Mouse (Mus musculus): ENCODE measurements at regions not wholly inside any gene's neighbourhood (a gene's known extent, or its start where the extent isn't known, plus 50 kb on each side); places are given as distances from the start of the nearest gene placed in this dataset.

DNA sequence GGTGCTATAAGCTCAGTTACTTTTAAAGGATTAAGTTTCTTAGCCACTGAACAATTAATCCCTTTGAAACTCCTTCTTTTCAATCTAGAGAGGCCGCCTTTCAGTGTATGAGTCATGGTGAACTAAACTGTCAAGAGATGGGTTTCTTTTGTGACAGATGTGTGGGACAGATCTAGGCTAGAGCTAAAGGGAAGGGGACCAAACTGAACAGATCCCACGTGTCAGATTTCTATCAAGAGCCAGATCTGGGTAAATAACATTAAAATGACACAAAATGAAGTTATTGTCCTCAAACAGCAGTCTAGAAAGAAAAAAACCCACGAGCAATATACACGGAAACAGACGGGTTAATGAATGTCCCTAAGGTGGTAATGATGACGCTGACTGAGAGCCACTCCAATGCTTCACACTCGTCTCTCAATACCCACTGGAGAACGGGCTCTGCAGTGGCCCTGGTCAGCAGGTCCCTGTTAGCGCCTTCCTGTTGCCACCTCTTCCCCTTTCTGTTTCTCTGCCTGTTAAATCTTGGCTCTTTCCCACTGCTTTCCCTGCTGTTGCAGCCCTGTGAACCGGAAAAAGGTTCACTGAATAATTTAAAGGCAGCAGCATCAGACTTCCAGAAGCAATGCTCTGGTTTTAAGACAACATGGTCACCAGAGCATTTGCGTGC lies 52.7 kb upstream of the Rab3gap2 start:
- DNase-seq (ENCODE audit: low read depth), result no peak

DNA sequence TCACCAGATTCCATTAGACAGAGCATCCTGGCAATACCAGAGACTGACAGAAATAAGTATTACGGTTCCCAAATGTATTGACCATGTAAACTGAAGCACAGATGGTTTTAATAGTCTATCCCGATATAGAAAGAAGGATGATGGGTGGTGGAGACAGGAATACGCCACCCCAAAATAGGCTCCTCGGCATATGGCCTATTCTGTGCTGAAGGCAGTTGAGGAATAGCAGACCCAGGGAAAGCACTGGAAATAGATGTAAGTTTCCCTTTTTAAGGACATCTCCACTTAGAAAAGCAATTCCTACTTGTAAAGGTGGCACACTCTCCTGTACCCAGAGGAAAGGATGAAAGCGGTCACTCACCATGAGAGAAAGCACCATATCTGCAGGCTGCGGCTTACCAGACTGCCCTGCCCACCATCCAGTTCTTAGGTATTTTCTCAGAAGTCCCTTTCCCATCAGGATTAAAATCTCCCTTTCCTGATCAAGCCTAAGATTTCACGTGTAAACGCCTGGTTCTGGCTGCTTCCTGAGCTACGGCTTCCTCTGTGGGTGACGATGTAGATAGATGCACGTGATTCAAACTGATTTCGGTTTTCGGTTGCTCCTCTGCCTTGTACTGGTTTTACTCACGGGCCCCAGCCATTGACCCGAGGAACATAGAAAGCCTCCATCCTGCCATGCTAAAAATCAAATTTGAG lies 53.3 kb upstream of the Rab3gap2 start:
- no peak for DNase-seq (ENCODE audit: low read depth)

DNA sequence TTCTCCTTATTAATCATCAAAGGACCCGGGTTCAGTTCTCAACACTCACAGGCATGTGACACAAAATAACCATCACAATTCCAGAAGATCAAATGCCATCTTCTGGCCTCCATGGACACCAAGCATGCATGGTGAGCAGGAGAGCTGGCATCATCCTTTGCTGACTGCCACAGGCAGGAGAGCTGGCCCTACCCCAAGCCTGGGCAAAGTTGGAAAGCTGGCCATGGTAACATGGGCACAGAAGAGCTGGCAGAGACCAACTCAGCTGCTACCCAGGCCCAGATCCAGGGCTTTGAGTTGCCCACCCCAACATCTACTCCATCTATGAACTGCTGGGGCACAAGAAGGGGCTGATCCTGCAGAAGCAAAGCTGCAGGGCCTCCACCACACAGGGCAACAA lies 59.1 kb upstream of the Rab3gap2 start:
- no peak for DNase-seq (ENCODE audit: low read depth)

DNA sequence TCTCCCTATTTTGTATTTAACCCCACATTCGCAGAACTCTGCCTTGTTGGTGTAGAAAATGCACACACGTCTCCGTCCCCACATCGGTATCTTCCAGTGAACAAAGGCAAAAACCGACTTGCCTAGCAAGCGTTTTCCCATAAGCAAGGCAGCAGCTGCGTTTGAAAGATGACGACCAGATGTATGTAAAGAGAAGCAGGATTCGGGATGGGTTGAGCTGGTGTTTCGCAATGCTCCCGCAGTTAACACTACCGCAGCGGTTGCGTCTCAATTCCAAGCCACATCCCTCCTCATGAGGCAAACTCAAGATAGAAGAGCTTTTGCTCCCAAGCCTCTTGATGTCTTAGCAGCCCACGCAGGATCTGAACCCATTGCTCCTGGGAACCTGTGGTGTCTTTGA lies 59.9 kb upstream of the Rab3gap2 start:
- DNase-seq (ENCODE audit: low read depth), result no peak

DNA sequence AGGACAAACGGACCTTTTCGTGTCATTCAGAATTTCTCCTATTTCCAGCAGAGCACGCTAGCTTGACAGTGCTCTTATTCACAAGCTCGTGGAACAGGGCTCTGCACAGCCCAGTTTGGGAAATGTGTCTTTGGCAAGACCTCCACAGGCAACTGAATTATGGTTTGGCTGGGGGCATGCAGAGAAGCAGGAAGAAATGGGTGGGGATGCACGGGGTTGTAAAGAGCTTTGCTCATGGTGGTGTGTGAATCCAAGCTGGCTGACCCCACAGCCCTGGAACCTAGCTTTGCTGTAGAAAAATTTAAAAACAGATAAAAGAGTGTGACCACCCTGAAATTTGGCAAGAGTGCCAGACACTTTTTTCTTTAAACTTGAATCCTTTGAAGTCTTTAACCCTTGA lies 63.6 kb upstream of the Rab3gap2 start:
- DNase-seq (ENCODE audit: low read depth), result no peak

DNA sequence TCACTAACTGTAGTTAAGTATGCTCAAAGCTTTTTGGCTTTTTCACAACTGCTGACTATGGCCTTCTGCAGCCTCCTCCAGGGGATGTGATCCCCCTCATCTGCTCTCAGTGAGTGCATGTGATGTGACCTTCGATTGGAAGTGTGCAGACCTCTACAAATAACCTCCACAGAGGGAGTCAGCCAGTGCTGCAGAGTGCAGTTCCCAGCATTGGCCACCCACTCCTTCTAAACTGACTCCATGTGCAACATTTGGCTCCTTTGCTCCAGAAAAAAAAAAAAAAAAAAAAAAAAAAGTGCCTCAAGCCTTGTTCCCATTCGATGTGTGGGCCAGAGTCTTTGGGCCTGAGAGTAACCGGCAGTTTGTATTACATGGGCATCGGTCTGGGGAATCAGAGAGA lies 75.7 kb upstream of the Rab3gap2 start:
- no peak for DNase-seq (ENCODE audit: low read depth)

DNA sequence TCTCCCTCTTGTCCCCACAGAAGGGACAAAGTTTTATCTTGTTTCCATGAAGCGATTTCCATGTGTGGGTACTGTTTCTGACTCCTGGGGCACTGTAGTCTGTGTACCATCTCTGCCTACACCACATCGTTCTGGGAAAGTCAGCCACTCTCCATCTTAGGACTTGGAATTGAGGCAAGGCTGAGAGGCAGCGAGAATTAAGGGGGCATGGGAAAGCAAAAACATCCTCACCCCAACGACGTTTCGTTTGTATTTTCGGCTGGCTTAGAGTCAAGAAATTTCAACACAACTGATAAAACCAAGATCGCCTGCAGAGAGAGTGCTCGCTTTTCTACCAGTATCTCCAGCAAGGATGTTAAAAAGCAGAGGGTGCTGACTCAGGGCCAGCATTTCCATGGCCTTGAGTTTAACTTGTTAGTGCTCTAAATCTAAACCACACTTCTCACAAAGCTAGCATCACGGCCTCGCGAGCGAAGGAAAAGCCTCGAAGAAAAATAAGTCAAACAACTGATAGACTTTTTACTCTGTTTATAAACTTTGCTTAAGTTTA lies 78.1 kb upstream of the Rab3gap2 start:
- DNase-seq (ENCODE audit: low read depth), result no peak

DNA sequence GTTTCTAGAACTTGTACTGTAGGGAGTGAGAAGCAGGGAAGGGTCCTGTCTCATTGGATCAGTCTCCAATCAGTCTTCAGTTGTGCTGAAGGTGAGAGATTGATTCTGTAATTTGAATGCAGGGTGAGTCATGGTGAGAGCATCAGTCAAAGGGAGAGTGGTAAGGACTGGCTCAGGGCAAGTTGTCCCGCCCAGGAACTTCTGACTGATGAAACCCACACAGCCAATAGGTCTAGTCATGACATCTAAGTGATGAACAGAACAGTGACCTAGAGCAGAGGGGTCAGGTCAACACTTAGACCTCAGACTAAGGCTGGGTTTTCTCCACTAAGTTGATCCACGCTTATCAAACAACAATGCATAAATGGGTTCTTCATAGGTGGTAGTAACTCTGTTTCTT lies 82.4 kb upstream of the Rab3gap2 start:
- DNase-seq (ENCODE audit: low read depth), result no peak

DNA sequence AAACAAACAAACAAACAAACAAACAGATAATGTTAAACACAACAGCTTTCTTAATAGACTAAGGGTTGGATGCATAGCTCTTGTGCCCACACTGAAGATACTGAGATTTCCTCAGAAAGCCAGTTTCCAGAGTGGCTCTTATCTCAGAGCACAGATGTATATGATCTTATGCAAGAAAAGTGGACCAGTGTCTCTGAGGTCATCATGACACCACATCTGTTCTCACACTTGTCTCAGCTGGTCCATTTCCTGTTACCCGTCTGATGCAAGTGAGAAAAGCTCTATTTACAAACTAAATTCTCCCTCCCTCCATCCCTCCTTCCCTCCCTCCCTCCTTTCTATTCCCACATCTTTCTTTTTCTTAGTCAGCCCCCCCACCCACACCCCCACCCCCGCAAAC lies 83.5 kb upstream of the Rab3gap2 start:
- no peak for DNase-seq (ENCODE audit: low read depth)

DNA sequence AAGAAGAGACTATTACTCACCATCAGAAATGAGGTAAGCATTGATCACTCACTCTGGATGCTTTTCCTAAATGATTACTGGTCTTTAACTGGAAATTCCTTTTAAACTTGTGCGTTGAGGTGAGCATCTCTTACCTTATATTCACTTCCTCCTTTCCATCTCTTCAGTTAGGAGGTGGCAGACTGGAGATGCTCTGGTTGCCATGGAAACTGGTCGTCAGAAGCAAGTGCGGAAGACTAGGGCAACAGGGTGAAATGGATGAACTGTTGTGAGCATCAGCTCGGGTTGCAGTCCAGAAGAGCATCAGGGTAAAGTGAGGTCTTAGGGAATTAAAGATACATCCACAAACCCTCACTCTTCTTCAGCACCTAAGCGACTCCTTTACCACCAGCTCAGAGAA lies 86.2 kb upstream of the Rab3gap2 start:
- DNase-seq (ENCODE audit: low read depth), result no peak

DNA sequence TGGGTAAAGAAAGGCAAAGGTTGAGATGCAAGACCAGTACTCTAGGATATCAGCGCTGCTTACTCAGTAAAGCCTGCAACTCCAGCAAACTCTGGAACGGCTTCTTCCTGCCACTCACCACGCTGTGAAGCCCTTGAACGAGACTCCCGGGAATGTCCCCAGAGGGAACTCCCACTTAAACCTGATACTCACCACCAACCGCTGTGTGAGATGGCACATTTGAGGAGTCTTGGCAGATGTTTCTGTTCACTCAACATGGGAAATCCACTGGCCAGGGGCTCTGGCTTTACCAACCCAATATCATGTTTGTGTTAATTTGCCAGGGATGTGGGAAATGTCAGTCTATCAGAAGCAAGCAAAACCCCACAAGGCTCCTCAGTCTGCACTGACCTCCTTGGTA lies 90.2 kb upstream of the Rab3gap2 start:
- no peak for DNase-seq (ENCODE audit: low read depth)

DNA sequence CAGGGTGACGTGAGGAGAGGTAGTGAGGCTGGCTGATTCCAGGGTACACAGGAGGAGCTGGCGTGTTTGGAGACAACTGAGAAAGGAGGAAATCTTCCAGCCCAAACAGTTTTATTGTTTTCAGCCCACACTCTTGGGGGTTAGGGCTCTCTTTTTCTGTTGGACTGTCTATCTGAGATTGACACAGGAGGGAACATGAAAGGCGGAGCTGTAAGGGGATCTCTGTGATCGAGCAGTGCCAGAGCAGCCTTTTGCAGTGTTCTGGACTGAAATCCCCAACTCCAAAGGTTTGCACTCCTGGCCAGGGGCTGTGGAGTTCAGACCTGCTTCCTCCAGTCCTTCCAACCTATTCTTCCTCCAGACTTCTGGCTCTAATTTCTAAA lies 91.9 kb upstream of the Rab3gap2 start:
- DNase-seq (ENCODE audit: low read depth), result no peak

DNA sequence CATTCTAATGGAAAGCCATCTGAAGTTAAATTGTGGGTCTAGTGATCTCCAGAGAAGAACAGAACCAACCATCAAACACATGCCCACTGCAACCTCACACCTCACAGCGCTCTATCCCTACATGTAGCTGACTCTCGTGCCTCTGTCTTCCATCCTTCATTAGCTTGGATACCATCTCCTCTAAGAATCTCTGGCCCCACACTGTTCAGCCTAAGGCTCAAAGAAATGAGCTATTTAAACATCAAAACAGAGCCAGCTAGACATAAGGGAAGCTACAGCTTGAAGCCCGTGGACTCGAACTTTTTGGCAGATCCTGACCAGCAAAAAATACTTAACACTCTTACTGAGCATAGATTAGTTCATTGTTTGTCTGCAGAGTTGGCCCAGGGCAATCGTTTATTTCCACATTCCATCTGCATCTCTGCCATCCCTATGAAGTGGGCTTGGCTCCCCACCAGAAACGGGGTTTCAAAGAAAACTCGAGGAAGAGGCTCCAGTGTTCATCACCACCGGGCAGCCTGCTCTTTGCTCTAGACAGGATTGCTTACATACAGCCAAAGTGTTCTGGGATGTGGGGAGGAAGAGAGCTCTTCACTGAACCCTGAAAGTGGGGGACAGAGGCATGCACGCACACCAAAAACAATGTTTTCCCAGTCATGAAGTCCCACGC lies 92.4 kb upstream of the Rab3gap2 start:
- DNase-seq (ENCODE audit: low read depth), result no peak

DNA sequence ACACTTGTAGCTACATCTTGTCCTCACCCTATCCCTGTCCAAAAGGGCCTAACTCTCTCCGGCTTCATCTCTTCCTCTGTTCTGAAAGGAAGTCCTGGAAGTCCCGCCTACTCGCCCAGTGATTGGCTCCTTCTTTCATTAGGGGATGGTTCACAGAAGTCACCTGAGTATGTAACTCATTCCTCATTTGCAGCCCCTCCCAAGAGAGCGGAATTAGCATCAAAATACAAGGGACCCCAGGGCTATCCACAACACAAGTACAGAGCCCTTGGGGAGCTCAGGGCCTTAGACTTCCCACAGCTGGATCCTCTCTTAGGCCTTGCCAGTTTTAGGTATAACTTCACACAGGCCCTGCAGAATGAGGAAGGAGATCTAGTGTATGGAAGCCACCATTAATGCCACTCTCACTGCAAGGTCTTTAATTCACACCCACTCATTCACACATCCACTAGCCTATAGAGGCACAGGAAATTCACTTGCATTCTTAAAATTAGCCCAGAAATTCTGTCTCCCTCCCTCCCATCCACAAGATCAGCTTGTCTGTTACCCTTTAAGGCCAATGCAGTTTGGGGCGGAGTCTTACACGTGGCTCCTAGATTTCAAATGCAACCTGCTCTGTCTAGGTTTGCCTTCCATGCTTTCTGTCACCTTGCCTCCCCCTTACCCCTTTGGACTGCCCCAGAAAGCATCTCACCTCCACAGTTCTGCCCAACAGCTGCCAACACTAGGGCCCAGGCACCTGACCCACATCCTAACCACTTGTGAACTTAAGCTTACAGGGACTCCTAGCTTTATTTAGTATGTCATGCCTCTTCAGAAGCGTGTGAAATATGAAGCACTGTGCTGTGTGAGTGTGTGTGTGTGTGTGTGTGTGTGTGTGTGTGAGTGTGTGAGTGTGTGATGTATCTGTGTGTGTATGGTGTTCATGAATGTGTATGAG lies 98.7 kb upstream of the Rab3gap2 start:
- DNase-seq (ENCODE audit: low read depth), result no peak

DNA sequence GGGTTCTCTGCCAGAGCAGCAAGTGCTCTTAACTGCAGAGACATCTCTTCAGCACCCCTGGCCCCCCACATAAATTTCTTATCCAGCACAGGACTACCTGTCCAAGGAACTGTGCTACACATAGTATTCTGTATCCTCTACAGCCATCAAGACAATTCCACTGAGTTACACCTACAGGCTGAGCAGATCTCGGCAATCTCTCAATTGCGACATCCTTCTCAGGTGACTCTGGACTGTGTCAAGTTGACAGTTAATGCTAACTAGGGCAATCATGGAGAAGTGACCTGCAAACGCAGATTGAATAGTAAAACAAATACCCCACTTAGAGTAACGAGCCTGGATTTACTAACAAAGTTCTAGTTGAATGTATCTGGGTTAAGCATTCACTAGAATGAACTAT lies 100.1 kb upstream of the Rab3gap2 start:
- no peak for DNase-seq (ENCODE audit: low read depth)

DNA sequence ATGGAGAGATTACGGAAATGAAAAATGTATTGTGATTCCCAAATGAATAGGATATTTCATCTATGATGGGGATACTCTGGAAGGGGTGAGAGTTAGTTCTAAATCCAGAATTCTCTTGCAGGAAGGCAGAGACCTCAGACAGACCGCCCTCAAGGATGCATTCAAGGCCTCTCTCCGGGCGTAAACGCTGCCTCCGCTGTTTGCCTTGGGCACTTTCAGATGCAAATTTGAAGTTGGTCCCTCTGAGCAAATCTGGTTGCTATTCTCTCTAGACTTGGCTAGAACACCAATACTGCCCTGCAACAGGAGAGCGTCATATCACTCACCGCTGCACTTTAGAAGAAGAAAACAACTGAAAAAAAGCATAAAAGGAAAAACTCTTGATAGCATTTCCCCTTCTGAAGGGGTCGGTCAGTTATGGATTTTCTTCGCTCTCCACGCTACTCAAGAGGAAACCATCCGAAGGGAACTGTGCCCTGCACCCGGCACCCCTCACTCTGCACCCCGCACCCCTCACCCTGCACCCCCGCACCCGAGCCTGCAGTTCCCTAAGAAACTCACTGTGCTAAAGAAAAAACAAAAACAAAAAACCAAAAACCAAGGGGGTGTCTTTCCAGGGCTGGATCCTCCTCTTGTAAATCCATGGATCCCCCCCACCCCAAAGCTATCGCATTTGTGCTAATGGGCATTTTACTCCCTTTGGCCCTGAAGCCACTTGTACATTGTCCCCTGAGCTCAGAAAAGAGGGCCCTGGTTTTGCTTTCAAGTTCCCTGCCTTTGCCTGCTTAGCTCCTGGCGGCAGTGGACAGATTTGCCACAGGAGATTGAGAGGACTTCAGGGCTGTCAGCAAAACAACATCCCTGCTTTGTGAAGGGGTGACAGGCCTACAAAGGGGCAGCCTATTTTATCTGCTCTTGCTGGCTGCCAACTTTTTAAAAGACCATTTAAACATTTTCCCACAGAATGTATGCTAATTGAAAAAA lies 99.9 kb upstream of the Mark1 start:
- DNase-seq (ENCODE audit: low read depth), result no peak

DNA sequence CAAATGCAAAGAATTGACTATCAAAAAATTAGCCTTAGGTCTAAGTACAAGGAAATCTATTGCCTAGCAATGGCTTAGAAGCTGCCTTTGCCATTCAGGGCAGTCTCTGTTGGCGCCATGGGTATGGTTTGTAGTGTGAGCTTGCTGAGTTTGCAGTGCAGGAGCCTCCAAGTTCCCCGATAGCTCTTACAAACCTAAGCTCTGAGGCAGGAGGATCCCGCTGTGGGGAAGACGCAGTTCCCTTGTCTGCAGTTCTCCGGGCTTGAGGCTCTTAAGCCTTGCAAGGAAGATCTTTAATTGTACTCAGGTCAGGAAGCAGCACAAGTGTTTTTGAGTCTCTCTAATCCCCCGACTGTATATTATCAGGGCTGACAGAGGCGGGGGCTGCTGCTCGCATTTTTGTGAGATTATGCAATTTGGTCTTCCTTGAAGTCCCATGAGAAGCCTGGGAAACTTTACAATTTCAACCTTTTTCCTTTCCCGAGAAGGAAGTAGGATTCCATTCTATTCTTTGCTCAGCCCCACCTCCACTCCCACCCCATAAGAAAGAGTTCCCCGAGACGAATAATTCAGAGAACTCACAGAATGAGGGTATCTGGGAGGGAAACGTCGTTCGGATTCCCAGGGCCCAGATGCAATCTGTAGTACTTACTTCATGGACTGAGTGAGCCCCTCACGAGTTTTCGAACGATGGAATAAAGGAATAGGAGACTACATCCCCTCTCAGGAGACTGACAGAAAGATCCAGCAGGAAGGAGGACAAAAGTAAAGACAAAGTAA lies 99.0 kb upstream of the Mark1 start:
- no peak for DNase-seq (ENCODE audit: low read depth)

DNA sequence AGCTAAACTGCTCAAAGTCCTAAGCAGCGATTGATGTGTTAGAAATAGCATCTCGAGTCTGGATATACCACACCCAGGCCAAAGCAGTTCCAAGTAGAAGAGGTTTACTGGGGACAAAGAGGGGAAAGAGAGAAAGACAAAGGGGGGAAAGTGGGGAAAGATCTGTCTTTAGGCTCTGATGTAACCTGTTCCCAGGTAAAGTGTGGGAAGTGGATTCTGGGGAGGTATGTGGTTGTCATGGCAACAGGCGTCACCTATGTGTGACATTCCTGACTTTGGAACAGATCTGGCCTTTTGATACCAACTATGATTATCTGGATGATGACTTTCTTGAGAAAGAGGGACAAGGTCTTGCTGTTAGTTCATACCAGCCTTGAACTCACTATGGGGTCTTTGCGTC lies 97.4 kb upstream of the Mark1 start:
- no peak for DNase-seq (ENCODE audit: low read depth)

DNA sequence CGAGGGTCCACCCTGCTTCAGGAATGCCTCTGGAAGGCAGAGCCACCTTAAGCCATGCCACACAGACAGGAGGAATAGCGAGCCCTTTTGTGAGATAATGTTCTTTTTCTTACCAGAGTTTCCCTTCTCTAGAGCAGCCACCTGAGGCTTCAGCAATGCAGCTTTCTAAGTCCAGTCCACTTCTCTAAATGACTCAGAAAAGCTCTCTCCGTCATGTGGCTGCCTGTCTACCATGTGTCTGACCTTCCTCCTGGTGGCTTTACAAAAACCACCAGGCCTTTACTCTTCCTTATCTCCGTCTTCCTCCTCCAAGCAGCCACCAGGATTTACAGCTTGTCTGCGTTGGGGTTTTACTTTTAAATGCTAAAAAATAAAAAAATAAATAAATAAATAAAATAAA lies 93.4 kb upstream of the Mark1 start:
- DNase-seq (ENCODE audit: low read depth), result no peak

Data from induced T-regulatory cell, adult 2 months (primary cell).